Mouse (Mus musculus): ENCODE measurements around the gene Adamtsl5. TPM values are rescaled to one million over a fixed set of nuclear protein-coding genes. Genes with fewer than 3 reads are reported as not detected.

Adamtsl5 gene
- polyA plus RNA-seq (2012; rRNA removed), result 16.5 and 21.9 TPM in 2 replicates
- 6.5 and 6.7 TPM in 2 replicates for polyA plus RNA-seq (2014; fragmentation: Nextera tagmentation; extraction: Ambion mirVana)

- Histone ChIP-seq H3K27ac (replicated peaks; ENCODE audit: low read depth, low read length) (no peak within 1 kb of the TSS), H3K9ac (ENCODE audit: low read depth, low read length, severe bottlenecking) (peak within 1 kb of the TSS; percentile 25; the same call in 1 of the 2 replicates), H3K4me1 (ENCODE audit: control insufficient read depth, insufficient read depth, low read length) (peaks cover 13% of the 10 kb centered on the region), H3K36me3 (ENCODE audit: control insufficient read depth, insufficient read depth, low read length) (no peaks in the 10 kb centered on the region), H3K9me3 (ENCODE audit: control insufficient read depth, low read length) (no peaks in the 10 kb centered on the region), H3K4me3 (replicated peaks; ENCODE audit: low read length) (peak within 1 kb of the TSS; percentile 29), H3K4me2 (replicated peaks; ENCODE audit: low read depth, low read length, severe bottlenecking) (peak within 1 kb of the TSS; percentile 45), H3K27me3 (ENCODE audit: control insufficient read depth, insufficient read depth, low read length) (peaks cover 98% of the 10 kb centered on the region)
- no peak for DNase-seq (ENCODE audit: low spot score)
- ATAC-seq (ENCODE audit: low FRiP score, low read depth), result peak; percentile 36
- WGBS, result under 1% methylated on average over 32 of the region's 42 CpGs
- no peak for TF ChIP-seq POLR2A (IDR thresholded peaks at IDR 0.05; ENCODE audit: borderline replicate concordance, extremely low read depth, insufficient read depth, insufficient read length)
Measured at GRCm38 (mm10) chr10:80348244-80348781, at the start of gene Adamtsl5. Adamtsl5 (minus strand) TSS chr10:80348412.

GRCm38 (mm10) chr10:80397524-80398173 lies 49.4 kb upstream of the Adamtsl5 start:
- Histone ChIP-seq H3K27me3 (ENCODE audit: control insufficient read depth, insufficient read depth, low read length) (no peaks in the 10 kb centered on the region), H3K4me3 (replicated peaks; ENCODE audit: low read length) (peak overlapping the region; percentile 83), H3K4me2 (replicated peaks; ENCODE audit: low read depth, low read length, severe bottlenecking) (peak overlapping the region; percentile 77), H3K9me3 (ENCODE audit: control insufficient read depth, low read length) (no peaks in the 10 kb centered on the region), H3K36me3 (ENCODE audit: control insufficient read depth, insufficient read depth, low read length) (peaks cover 66% of the 10 kb centered on the region), H3K27ac (replicated peaks; ENCODE audit: low read depth, low read length) (no peak overlapping the region), H3K9ac (ENCODE audit: low read depth, low read length, severe bottlenecking) (peak overlapping the region; percentile 93), H3K4me1 (ENCODE audit: control insufficient read depth, insufficient read depth, low read length) (peaks cover 19% of the 10 kb centered on the region)
- ATAC-seq (ENCODE audit: low FRiP score, low read depth) (no peak), DNase-seq (ENCODE audit: low spot score) (no peak)
- TF ChIP-seq POLR2A (IDR thresholded peaks at IDR 0.05; ENCODE audit: borderline replicate concordance, extremely low read depth, insufficient read depth, insufficient read length), result no peak
- 58% methylated on average over 8 of the region's 8 CpGs for WGBS

GRCm38 (mm10) chr10:80396822-80397523 lies 48.8 kb upstream of the Adamtsl5 start:
- peaks cover 66% of the 10 kb centered on the region for H3K36me3 ChIP-seq (ENCODE audit: control insufficient read depth, insufficient read depth, low read length)
- H3K4me2 ChIP-seq (replicated peaks; ENCODE audit: low read depth, low read length, severe bottlenecking), result peak overlapping the region; percentile 77
- no peaks in the 10 kb centered on the region for H3K27me3 ChIP-seq (ENCODE audit: control insufficient read depth, insufficient read depth, low read length)
- H3K4me3 ChIP-seq (replicated peaks; ENCODE audit: low read length), result peak overlapping the region; percentile 83; the same call in 1 of the 2 replicates
- WGBS, result 87% methylated on average over 11 of the region's 11 CpGs
- ATAC-seq (ENCODE audit: low FRiP score, low read depth) (no peak), DNase-seq (ENCODE audit: low spot score) (no peak)
- no peak overlapping the region for H3K27ac ChIP-seq (replicated peaks; ENCODE audit: low read depth, low read length)
- no peak for TF ChIP-seq POLR2A (IDR thresholded peaks at IDR 0.05; ENCODE audit: borderline replicate concordance, extremely low read depth, insufficient read depth, insufficient read length)
- peaks cover 19% of the 10 kb centered on the region for H3K4me1 ChIP-seq (ENCODE audit: control insufficient read depth, insufficient read depth, low read length)
- no peaks in the 10 kb centered on the region for H3K9me3 ChIP-seq (ENCODE audit: control insufficient read depth, low read length)
- H3K9ac ChIP-seq (ENCODE audit: low read depth, low read length, severe bottlenecking), result 0 out of 2 replicates have a peak overlapping the region, but pooled peaks have one; percentile 93

GRCm38 (mm10) chr10:80395025-80395627 lies 46.9 kb upstream of the Adamtsl5 start:
- H3K4me1 ChIP-seq (ENCODE audit: control insufficient read depth, insufficient read depth, low read length), result peaks cover 15% of the 10 kb centered on the region
- H3K4me2 ChIP-seq (replicated peaks; ENCODE audit: low read depth, low read length, severe bottlenecking), result no peak overlapping the region
- H3K9ac ChIP-seq (ENCODE audit: low read depth, low read length, severe bottlenecking), result no peak overlapping the region
- no peaks in the 10 kb centered on the region for H3K9me3 ChIP-seq (ENCODE audit: control insufficient read depth, low read length)
- peaks cover 70% of the 10 kb centered on the region for H3K36me3 ChIP-seq (ENCODE audit: control insufficient read depth, insufficient read depth, low read length)
- no peak overlapping the region for H3K27ac ChIP-seq (replicated peaks; ENCODE audit: low read depth, low read length)
- no peak overlapping the region for H3K4me3 ChIP-seq (replicated peaks; ENCODE audit: low read length)
- no peaks in the 10 kb centered on the region for H3K27me3 ChIP-seq (ENCODE audit: control insufficient read depth, insufficient read depth, low read length)
- no peak for TF ChIP-seq POLR2A (IDR thresholded peaks at IDR 0.05; ENCODE audit: borderline replicate concordance, extremely low read depth, insufficient read depth, insufficient read length)
- 95% methylated on average over 35 of the region's 35 CpGs for WGBS
- no peak for DNase-seq (ENCODE audit: low spot score)
- ATAC-seq (ENCODE audit: low FRiP score, low read depth), result no peak

GRCm38 (mm10) chr10:80392687-80393086 lies 44.5 kb upstream of the Adamtsl5 start:
- 86% methylated on average over 5 of the region's 5 CpGs for WGBS
- no peak for ATAC-seq (ENCODE audit: low FRiP score, low read depth)
- no peak for DNase-seq (ENCODE audit: low spot score)
- H3K27ac ChIP-seq (replicated peaks; ENCODE audit: low read depth, low read length), result no peak overlapping the region
- H3K9me3 ChIP-seq (ENCODE audit: control insufficient read depth, low read length), result no peaks in the 10 kb centered on the region
- TF ChIP-seq POLR2A (IDR thresholded peaks at IDR 0.05; ENCODE audit: borderline replicate concordance, extremely low read depth, insufficient read depth, insufficient read length), result no peak
- H3K4me3 ChIP-seq (replicated peaks; ENCODE audit: low read length), result no peak overlapping the region
- H3K36me3 ChIP-seq (ENCODE audit: control insufficient read depth, insufficient read depth, low read length), result peaks cover 70% of the 10 kb centered on the region
- no peak overlapping the region for H3K4me2 ChIP-seq (replicated peaks; ENCODE audit: low read depth, low read length, severe bottlenecking)
- H3K9ac ChIP-seq (ENCODE audit: low read depth, low read length, severe bottlenecking), result no peak overlapping the region
- H3K27me3 ChIP-seq (ENCODE audit: control insufficient read depth, insufficient read depth, low read length), result no peaks in the 10 kb centered on the region
- peaks cover 19% of the 10 kb centered on the region for H3K4me1 ChIP-seq (ENCODE audit: control insufficient read depth, insufficient read depth, low read length)

Data from limb, embryonic 14.5 days (tissue).